Mouse (Mus musculus) heart, postnatal 0 days (tissue): ENCODE results near the gene Csdc2.
"Not testable (repeated sequence)": the region's sequence is repeated elsewhere in the genome, so short reads cannot be mapped to it uniquely, and the experiment has no call there.

Source experiments
- CTCF ChIP-seq: IDR thresholded peaks from 2 replicates; pipeline ENCODE4 v1.5.1; 2016; ENCODE audit warnings: antibody characterized with exemption, control low read depth, low read depth
- EP300 ChIP-seq: IDR thresholded peaks from 2 replicates; pipeline ENCODE4 v1.6.1; 2016; ENCODE audit warnings: antibody characterized with exemption, low read depth

DNA sequence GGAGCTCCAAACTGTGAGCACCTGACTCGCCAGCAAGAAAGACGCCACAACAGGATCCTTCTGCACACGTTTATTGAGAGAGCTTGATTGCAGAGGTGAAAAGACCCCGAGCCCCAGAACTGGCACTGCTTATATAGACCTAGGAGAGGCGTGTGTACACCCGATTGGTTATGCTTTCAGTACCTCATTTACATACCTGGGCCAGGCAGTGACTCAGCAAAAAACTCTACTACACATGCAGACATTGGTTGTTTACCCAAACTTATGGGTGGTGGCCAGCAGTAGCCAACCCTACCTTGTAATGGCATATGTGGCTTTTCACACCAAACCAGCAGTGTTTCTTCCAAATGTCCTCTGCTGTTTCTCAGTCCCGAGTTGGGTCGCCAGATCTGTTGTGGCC lies 38.6 kb downstream of the Csdc2 start:
- not testable (repeated sequence) for TF ChIP-seq CTCF, EP300
